Mouse (Mus musculus) heart, postnatal 0 days (tissue): ENCODE results near the gene Slc30a1. TPM values are rescaled to one million over a fixed set of nuclear protein-coding genes. Genes with fewer than 3 reads are reported as not detected.
A peak's percentile ranks its signal among the peaks of the same experiment; 100 is the strongest.

Source experiments
- ATAC-seq: fragments of 200-750 bp; cut with Nextera tagmentation; 2 replicates; pipeline ENCODE4 v1.8.0; 2017; ENCODE audit warnings: low read depth, moderate number of reproducible peaks, moderate library complexity; ENCODE audit not compliant: insufficient read depth
- DNase-seq: peaks from one replicate; pipeline ENCODE4 v3.0.0-alpha.2; 2016; ENCODE audit warnings: low spot score
- H3K27ac ChIP-seq: fragments of 300-500 bp; sonication (generic); 2 replicates; pipeline ENCODE4 v1.5.1; 2014; ENCODE audit warnings: low read depth, mild to moderate bottlenecking
- H3K27me3 ChIP-seq: fragments of 300-500 bp; sonication (generic); 2 replicates; pipeline ENCODE4 v1.6.1; 2014; ENCODE audit warnings: low read length, mixed read lengths; ENCODE audit not compliant: control insufficient read depth, insufficient read depth
- H3K36me3 ChIP-seq: fragments of 300-500 bp; sonication (generic); replicated peaks from 2 replicates; pipeline ENCODE4 v1.6.1; 2014; ENCODE audit warnings: low read length, mixed read lengths; ENCODE audit not compliant: control insufficient read depth, insufficient read depth
- H3K4me1 ChIP-seq: fragments of 300-500 bp; sonication (generic); 2 replicates; pipeline ENCODE4 v1.6.1; 2014; ENCODE audit warnings: antibody characterized with exemption; ENCODE audit not compliant: control insufficient read depth, insufficient read depth
- H3K4me2 ChIP-seq: fragments of 300-500 bp; sonication (generic); 2 replicates; pipeline ENCODE4 v1.6.1; 2014; ENCODE audit warnings: low read depth, mild to moderate bottlenecking, low read length, moderate library complexity
- H3K4me3 ChIP-seq: fragments of 300-500 bp; sonication (generic); 2 replicates; pipeline ENCODE4 v1.5.1; 2014; ENCODE audit warnings: low read depth, low read length
- H3K9ac ChIP-seq: fragments of 300-500 bp; sonication (generic); replicated peaks from 2 replicates; pipeline ENCODE4 v1.6.1; 2014; ENCODE audit warnings: low read depth, low read length, mixed read lengths
- H3K9me3 ChIP-seq: fragments of 300-500 bp; sonication (generic); replicated peaks from 2 replicates; pipeline ENCODE4 v1.6.1; 2016; ENCODE audit warnings: low read length; ENCODE audit not compliant: control insufficient read depth
- CTCF ChIP-seq: IDR thresholded peaks from 2 replicates; pipeline ENCODE4 v1.5.1; 2016; ENCODE audit warnings: antibody characterized with exemption, control low read depth, low read depth
- EP300 ChIP-seq: IDR thresholded peaks from 2 replicates; pipeline ENCODE4 v1.6.1; 2016; ENCODE audit warnings: antibody characterized with exemption, low read depth
- WGBS: fragments of 180-500 bp; shearing (Covaris S2); extraction: QIAGEN DNeasy Blood & Tissue Kit; methylation state at CpG from one replicate; pipeline ENCODE4 v1.1.7; 2014; 5-methylcytosine and 5-hydroxymethylcytosine counted together
- polyA plus RNA-seq: library from polyadenylated mRNA; unstranded; fragments of >200 nt; fragmentation: Nextera tagmentation; extraction: Ambion mirVana; gene quantifications from 2 replicates; pipeline ENCODE4 v1.2.1, GENCODE M21; 2015
- total RNA-seq: library from RNA; depleted of rRNA; stranded (reverse); fragments of >200 nt; gene quantifications from 2 replicates; pipeline ENCODE4 v1.2.3, GENCODE M21; 2014; ENCODE audit warnings: low replicate concordance

Slc30a1 gene
- total and polyA plus RNA-seq, 2 experiments from 2014 or later = 3.6 to 20.0 TPM

DNA sequence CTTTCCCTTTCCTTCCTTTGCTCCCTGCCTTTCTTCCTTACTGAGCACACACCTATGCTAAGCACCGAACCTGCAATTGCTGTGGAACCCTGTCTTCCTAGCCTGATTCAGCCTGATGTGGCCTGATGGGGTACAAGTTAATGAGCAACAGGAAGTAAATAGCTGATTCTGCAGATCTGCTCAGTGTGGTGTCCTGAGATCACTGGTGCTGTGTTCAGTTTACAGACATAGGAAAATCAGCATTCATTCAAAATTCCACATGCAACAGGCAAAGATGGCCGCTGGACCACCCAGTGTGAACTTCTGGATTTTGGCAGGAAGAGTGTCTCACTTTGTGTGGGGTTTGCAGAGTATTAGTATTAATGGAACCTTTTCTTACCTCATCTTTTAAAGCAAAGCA, 12.8 kb downstream of the Slc30a1 start:
- DNase-seq (no peak), ATAC-seq (no peak)
- H3K27ac ChIP-seq = no peak overlapping the region
- no peak overlapping the region for H3K4me3 ChIP-seq
- TF ChIP-seq EP300 (no peak), CTCF (no peak)
- no peaks in the 10 kb centered on the region for H3K27me3 ChIP-seq
- H3K4me1 ChIP-seq = no peaks in the 10 kb centered on the region
- H3K36me3 ChIP-seq = no peaks in the 10 kb centered on the region
- H3K9ac ChIP-seq = no peak overlapping the region
- 69% methylated on average over 2 of the region's 2 CpGs for WGBS
- H3K9me3 ChIP-seq = peaks cover 9% of the 10 kb centered on the region; the same call in 1 of the 2 replicates
- no peak overlapping the region for H3K4me2 ChIP-seq

DNA sequence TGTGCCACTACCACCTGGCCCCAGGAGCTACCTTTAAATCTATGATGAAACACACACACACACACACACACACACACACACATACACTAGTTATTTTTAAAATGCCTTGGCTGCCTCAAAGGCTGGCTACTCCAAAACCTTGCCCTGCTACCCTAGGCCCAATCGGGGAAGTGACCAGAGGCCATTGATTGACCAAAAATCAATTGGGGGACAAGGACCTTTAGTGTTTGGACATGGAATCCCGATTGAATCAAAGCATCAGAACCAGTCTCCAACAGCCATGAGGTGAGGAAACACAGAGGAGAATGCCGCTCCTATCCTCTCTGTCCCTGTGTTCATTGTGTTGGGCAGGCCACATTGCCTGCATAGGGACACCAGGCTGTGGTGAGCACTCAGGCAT, 15.1 kb downstream of the Slc30a1 start:
- H3K9me3 ChIP-seq = peaks cover 9% of the 10 kb centered on the region; the same call in 1 of the 2 replicates
- no peak for TF ChIP-seq EP300
- TF ChIP-seq CTCF = no peak
- 92% methylated on average over 3 of the region's 3 CpGs for WGBS
- no peak for ATAC-seq
- H3K4me2 ChIP-seq = no peak overlapping the region
- no peaks in the 10 kb centered on the region for H3K36me3 ChIP-seq
- H3K9ac ChIP-seq = no peak overlapping the region
- H3K27ac ChIP-seq = no peak overlapping the region
- H3K4me1 ChIP-seq = no peaks in the 10 kb centered on the region
- H3K4me3 ChIP-seq = no peak overlapping the region
- DNase-seq = no peak
- no peaks in the 10 kb centered on the region for H3K27me3 ChIP-seq

DNA sequence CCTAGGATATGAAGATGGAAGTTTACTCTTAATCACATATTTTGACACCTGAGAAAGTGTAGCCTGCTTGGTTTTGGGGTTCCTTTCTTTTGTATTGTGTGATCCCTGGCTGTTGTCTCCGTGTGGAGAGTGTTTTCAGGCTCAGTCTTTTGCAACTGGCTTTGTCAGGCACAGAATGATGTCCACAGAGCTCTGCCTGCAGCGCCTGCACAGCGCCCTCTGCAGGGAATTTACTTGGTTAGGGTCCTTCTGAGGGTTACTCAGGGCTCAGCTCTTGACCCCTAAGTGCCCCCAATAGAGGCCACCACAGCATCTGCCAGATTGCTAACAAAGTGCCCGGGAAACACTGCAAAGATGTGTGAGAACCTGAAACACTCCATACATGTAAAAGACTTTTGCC, 18.9 kb downstream of the Slc30a1 start:
- no peak for ATAC-seq
- no peak for TF ChIP-seq EP300
- TF ChIP-seq CTCF = no peak
- H3K4me2 ChIP-seq = no peak overlapping the region
- no peak overlapping the region for H3K27ac ChIP-seq
- H3K9ac ChIP-seq = no peak overlapping the region
- WGBS = 55% methylated on average over 4 of the region's 4 CpGs
- H3K9me3 ChIP-seq = peaks cover 9% of the 10 kb centered on the region; the same call in 1 of the 2 replicates
- H3K36me3 ChIP-seq = no peaks in the 10 kb centered on the region
- no peak for DNase-seq
- no peak overlapping the region for H3K4me3 ChIP-seq
- no peaks in the 10 kb centered on the region for H3K27me3 ChIP-seq
- H3K4me1 ChIP-seq = peaks cover 5% of the 10 kb centered on the region; the same call in 1 of the 2 replicates

DNA sequence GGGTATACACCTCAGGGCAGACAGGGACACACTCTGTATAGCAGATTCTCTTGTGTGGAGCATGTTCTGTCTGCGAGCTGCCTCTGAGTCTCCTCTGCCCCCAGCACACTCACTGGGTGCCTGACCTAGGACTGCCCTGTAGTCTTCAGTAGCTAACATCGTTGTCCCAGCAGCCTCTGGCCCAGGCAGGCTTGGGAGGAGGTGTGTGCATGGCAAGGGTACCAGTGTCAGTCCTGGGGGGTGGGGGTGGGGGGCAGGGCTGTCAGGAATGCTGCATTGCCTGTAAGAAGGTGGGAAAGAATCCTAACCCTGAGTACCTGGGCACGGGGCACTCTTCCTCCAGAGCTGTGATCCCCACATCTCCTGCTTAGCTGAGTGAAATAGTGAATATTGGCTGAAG, 20.1 kb downstream of the Slc30a1 start:
- ATAC-seq (no peak), DNase-seq (no peak)
- H3K4me3 ChIP-seq = no peak overlapping the region
- no peaks in the 10 kb centered on the region for H3K9me3 ChIP-seq
- H3K4me2 ChIP-seq = no peak overlapping the region
- no peaks in the 10 kb centered on the region for H3K36me3 ChIP-seq
- no peak overlapping the region for H3K27ac ChIP-seq
- no peak overlapping the region for H3K9ac ChIP-seq
- 65% methylated on average over 3 of the region's 3 CpGs for WGBS
- no peak for TF ChIP-seq CTCF
- TF ChIP-seq EP300 = no peak
- H3K27me3 ChIP-seq = no peaks in the 10 kb centered on the region
- H3K4me1 ChIP-seq = peaks cover 5% of the 10 kb centered on the region; the same call in 1 of the 2 replicates

DNA sequence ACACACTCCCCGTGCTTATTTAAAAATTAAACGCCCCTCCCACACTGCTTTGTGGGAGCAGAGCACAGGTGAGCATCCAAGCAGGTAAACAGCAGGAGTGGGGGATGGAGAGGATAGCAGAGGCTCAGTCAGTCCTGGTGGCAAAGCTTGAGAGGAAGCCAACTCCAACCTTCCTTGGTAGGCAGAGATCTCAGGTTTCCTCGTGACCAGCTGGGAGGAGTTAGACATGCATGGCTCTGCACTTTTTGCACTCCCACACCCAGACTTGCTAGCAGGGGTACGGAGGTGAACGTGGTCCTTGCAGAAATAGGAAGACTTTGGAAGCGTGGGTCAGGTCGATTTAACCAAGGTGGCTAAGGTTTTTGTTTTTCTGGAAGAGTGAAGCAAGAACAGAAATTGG, 21.8 kb downstream of the Slc30a1 start:
- no peaks in the 10 kb centered on the region for H3K27me3 ChIP-seq
- no peak overlapping the region for H3K4me3 ChIP-seq
- 75% methylated on average over 7 of the region's 7 CpGs for WGBS
- H3K9ac ChIP-seq = no peak overlapping the region
- no peaks in the 10 kb centered on the region for H3K9me3 ChIP-seq
- H3K27ac ChIP-seq = no peak overlapping the region
- no peaks in the 10 kb centered on the region for H3K36me3 ChIP-seq
- H3K4me2 ChIP-seq = no peak overlapping the region
- no peak for DNase-seq
- peaks cover 5% of the 10 kb centered on the region; the same call in 1 of the 2 replicates for H3K4me1 ChIP-seq
- ATAC-seq = no peak
- TF ChIP-seq EP300 (no peak), CTCF (no peak)

DNA sequence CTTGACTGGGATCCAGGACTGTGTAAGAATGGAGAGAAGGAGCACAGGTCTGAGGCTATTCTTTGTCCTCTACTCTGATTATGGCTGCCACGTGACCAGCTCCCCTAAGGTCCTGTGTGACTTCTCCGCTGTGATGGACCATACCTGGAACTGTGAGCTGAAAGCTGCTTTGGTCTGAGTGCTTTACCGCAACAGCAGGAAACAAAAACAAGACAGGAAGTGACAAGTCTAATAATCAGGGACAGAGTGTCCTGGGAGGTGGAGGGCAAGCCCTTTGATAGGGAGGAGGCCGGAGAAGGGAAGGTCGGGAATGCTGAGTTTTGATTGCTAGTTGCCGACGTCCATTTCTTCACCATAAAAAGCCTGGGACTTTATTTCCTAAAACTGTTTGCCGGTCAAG, 22.5 kb downstream of the Slc30a1 start:
- no peaks in the 10 kb centered on the region for H3K36me3 ChIP-seq
- H3K4me3 ChIP-seq = no peak overlapping the region
- H3K9me3 ChIP-seq = no peaks in the 10 kb centered on the region
- WGBS = 53% methylated on average over 8 of the region's 8 CpGs
- TF ChIP-seq EP300 (no peak), CTCF (no peak)
- no peak overlapping the region for H3K9ac ChIP-seq
- no peaks in the 10 kb centered on the region for H3K27me3 ChIP-seq
- 0 out of 2 replicates have a peak, but pooled peaks have one; percentile 31 for ATAC-seq
- H3K4me1 ChIP-seq = peaks cover 5% of the 10 kb centered on the region; the same call in 1 of the 2 replicates
- DNase-seq = no peak
- H3K27ac ChIP-seq = no peak overlapping the region; the same call in 1 of the 2 replicates
- H3K4me2 ChIP-seq = no peak overlapping the region
